Mouse (Mus musculus) neutrophil, adult 5-6 weeks (primary cell): ENCODE measurements at regions not wholly inside any gene's neighbourhood (a gene's known extent, or its start where the extent isn't known, plus 50 kb on each side); places are given as distances from the start of the nearest gene placed in this dataset.

Experiments used
- ATAC-seq: fragments of 151-379, 151-347 bp; 2 replicates; pipeline ENCODE4 v1.8.0; 2017; ENCODE audit warnings: mild to moderate bottlenecking, moderate TSS enrichment; ENCODE audit not compliant: insufficient number of reproducible peaks, poor library complexity, low FRiP score, severe bottlenecking; ENCODE audit errors: extremely low read depth

DNA sequence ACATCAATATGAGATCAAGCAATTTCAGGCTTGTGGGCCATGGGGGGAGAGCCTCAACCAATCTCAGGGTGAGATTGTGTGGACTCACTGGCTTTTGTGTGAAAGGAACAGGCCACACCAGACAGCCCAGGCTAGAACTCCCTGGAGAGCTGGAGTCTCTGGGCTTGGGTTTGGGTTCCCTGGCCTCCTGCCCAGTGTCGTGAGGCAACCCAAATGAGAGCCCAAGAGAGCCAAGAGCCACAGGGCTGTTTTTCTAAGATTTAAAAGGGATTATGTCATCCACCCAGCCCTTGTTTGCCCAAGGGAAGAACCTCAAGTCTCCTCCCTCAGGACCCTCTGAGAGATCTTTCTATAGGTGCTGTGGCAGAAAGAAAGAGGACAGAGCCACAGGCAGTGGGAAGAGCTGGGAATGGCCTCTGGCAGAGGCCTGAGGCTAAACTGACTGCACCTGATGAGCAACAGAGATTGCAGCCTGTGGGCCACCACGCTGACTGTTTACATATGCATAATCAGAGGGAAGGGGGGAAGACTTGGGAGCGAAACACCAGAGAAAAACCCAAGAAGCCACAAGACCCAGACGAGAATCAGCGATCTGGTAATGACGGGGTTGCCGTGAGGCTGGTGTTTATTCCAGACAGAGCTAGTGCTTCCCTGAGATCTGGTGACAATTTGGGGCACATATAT lies 92.1 kb downstream of the Bcl2l11 start:
- no peak for ATAC-seq

DNA sequence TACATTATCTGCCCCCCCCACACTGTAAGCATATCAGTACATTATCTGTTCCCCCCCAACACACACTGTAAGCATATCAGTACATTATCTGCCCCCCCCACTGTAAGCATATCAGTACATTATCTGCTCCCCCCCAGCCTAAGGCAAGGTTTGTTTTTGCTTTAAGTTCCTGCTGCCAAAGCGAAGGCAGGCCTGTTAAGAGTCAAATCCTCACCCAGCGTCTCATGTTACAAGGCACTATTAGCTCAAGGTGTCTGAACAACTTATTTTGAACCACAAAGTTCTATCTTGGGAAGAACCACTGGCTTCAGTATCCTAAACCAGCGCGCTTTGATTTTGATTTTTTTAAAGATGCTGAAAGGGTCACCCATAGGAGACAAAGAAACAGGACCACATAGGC lies 93.1 kb downstream of the Bcl2l11 start:
- ATAC-seq, result no peak

DNA sequence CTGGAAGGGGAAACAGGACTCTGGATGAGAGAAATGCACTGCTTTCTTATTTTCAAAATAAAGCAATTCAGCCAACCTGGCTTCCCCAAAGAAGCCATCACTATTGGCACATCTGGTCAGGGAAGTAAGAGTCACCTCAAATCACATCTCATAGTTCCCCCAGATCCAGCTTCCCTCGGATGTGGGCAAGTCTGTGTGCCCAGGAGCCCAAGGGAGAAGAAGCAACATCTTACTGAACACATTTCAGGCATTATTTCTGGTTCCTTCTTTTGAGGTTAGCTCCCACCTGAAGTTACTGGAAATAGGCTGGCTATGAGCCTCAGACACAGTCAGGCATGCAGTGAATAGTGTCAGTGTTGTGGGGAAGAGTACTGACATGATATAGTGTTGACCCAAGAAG lies 95.2 kb downstream of the Bcl2l11 start:
- no peak for ATAC-seq

DNA sequence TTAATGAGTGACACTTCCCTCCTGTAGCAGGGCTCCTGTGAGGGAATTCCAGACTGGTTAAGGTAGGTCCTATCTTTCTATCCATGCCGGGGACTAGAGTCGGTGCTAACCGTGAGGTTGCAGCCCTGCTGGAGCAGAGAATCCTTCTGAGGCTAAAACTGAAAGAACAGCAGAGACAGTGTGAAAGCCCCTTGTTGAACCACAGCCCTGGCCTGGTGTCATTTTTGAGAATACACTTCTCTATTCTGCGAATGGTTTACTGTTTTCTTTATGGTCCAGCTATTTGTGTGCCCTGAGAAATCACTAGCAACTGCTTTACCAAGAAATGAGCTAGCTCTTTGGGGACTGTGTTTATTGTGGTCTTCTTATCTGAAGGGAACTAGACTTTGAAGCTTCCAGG lies 95.8 kb downstream of the Bcl2l11 start:
- no peak for ATAC-seq

DNA sequence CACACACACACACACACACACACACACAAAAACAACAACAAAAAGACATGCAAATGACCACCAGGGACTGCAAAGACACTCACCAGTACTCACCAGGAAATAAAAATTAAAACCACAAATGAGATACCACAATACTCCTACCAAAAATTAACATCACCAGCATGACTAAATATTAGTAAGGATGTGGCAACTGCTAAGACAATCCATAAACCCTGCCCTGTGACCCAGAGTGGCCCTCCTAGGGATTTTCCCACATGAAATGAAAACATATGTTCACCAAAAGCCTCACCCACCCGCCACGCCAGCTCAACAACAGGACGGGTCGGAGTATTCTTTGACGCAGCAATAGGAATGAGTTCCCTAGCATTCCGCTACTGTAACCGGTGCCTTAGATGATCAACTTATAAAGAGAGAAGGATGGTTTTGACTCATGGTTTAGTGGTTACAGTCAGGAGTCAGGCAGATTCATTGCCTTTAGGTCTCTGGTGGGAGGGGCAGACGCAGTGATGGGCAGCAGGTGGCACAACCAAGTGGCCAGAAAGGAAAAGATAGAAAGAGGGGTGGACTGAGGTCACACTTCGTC lies 100.7 kb downstream of the Bcl2l11 start:
- no peak for ATAC-seq

DNA sequence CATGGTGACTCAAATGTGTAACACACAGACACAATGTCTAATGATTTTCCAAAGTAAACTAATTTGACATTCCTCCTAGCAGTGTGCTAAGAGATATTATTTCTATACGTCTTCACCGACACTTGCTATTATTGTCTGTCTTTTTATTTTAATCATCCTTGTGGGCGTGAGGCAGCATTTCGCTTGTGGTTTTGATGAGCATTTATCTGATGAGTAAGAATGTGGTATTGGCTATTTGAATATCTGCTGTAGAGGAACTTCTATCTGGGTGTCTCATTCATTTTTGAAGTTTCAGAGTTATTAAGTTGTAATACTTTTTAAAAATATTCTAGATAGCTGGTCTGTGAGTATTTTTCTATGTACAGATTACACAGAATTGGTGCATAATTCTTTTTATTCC lies 103.9 kb downstream of the Bcl2l11 start:
- no peak for ATAC-seq

DNA sequence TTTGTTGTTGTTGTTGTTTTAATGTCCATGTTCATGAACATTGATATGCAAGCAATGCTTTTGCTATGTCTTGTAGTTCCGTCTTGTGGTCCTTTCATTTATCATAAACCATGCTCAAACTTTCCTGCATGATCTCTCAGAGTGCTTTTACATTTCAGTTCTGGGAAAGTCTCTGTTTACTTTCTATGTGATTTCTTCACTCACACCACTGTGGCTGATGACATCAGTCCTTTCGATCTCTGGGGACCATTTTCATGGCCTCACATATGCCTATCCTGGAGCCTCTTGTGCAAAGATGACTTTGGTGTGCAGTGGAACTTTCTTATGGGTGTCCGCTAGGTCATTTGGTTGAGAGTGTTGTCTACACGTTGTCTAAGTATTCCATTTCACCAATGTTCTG lies 105.1 kb downstream of the Bcl2l11 start:
- no peak for ATAC-seq

DNA sequence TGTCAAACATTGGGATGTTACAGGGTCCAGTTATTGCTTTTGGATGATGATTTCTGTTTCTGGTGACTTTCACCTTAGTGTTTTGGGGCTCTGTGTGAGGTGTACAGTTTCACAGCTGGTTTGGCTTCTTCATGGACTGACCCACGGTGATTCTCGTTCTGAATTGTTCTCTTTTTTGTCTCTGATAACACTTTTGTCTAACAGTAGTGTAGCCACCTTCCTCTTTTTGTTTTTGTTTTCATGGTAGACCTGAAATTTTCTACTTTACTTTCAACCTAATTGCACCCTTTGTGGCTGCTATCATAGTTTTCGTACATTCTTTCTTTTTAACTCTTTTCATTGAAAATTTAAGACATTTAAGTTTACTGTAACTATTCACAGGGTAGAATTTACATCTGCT lies 105.5 kb downstream of the Bcl2l11 start:
- no peak for ATAC-seq

DNA sequence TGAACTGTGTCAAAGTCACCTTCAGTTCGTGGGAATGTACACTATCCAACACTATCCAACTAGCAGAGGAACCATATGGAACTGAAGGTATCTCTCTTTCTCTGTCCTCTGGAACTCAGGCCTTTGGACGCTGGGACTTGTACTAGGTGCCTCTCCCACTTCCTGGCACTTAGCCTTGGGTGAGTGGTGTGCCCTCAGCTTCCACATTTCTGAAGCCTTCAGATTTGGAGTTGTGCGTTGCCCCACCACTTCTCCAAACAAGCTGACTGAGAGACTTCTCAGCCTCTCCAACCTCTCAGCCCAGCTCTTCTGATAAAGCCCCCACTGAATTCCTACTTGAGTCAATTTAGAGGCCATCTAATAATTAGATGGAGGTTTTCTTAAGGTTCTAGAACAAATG lies 106.2 kb downstream of the Bcl2l11 start:
- no peak for ATAC-seq

DNA sequence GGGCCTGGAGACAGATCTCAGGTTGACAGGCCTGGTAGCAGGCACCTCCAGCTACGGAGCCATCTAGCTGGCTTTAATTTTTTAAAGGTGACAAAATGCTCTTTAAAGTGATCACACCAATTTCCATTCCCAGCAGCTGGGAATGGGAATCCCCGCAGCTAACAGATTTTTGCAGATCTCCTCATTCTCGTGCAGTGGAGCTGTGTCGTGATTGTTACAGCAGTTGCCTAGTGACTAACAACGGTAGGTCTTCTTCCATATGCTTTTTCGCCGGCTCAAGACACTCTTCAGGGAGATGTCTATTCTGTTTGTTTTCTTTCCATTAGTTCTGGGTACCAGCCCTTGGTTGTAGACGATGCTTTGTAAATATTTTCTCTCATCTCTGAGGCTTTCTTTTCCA lies 109.3 kb downstream of the Bcl2l11 start:
- ATAC-seq, result no peak

DNA sequence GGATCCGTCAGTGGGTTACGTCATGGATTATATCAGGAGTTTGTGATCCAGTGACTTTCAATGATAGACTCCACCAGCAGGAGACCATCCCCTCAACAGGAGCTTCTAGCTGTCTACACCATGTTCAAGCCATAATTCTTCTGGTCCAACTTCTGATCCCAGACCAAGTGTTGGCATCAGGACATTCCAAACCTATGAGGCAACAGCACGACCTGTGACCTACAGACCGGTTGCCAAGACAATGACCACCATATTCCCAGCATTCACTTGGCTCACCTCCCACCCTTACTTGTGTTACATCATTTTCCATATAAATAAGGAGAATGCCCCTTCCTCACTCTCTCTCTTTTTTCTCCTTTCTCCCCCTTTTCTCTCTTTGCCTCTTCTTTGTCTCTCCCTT lies 113.6 kb downstream of the Bcl2l11 start:
- ATAC-seq, result no peak

DNA sequence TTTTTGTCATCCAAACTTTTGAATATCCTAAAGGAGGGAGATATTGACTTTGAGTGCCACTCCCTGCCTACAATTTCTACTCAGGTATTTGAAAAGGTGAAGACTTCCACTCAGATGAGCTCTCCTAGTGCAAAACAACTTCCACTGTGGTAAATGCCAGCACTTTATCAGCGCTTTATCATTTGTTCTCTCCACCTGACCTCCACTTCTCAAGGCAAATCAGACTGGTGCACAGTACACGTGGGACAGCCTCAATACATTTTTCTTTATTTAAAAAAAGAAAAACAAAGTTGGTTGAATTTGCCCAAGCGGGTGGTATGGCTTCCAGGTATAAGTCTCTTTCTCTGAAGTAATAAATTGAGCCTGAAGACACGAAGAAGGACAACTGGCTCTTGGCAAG lies 114.2 kb downstream of the Bcl2l11 start:
- ATAC-seq, result no peak

DNA sequence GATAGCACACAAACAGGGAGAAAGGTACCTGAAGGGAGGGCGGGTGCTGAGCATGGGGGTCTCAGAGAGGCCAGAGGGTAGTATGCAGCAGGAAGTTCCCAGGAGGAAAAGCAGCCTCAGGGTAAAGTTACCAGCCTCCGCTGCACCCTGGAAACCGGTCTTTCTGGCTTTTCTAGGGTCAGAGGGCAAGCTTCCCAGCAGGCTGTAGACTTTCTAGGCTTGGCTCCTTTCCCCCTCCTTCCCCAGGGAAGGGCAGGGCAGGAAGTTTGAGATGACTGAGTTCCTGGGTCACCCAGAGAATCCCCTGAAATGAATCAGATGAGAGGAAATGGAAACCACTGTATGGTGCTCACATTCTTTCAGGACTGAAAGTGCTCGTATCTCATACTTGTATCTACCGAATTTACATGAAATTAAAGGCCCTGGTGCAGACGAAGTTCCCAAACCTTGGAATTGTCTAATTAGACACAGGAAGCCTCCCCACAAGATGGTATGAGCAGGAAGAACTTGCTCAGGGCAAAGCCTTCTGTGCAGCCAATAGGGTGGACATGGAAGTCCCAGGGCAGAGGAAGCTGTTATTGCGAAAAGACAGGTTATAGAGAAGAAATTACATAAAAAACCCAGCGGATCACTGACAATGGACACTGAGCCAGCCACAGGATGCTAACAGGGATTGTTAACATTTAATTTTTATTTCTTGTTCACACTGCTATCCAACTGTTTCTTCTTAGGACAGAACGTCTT lies 114.9 kb downstream of the Bcl2l11 start:
- no peak for ATAC-seq

DNA sequence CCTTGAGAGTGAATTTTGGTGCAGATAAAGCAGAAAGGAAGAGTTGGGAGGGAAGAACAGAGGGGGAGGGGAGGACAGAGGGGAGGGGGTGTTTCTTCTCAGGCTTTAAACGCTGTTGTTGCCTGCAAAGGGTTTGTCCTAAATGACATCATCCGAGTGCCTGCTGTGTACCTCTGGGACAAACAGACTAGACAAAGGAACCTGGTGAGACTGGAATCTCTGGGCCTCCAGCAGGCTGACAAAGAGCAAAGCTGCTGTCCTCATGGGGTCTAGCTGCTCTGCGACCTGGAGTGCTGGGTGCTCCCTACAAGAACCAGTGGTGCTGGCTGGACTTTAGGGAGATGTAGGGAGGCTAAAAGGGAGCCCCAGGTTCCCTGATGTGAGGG lies 115.4 kb downstream of the Bcl2l11 start:
- no peak for ATAC-seq

DNA sequence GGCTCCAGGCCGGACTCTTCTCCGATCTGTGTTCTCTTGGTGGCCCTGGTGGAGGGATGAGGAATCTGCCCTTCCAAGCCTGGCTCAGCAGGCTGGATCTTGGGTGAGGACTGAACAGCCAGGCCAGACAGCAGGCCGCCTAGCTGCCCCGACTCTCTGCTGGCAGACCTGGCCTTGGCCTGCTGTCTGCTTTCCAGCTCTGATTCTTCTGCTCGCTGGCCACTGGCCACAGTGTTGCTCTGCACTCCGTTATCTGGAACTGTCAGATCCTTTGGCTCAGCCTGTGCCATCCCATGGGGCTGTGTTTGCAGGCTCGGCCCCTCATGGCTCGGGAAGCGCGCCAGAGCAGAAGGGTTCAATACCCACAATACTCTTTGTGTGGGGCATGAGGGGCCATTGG lies 119.7 kb downstream of the Bcl2l11 start:
- no peak for ATAC-seq

DNA sequence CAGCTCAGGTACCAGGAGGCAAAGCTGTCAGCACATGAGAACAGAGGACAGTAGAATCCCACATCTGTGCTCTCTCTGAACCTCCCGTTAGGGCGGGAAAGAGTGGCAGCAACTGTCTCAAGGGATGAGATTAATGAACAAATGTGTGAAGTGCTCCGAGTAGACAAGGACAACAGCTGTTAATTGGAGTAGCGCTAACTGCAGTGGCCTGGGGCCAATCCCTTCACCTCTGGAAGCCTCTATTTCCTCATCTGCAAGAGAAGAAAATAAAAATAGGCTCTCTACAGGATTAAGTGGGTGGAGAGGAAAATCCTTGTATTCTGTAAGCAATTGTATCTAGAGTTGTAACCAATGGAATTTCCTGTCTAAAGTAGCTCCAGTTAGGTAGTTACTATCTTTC lies 122.1 kb downstream of the Bcl2l11 start:
- no peak for ATAC-seq

DNA sequence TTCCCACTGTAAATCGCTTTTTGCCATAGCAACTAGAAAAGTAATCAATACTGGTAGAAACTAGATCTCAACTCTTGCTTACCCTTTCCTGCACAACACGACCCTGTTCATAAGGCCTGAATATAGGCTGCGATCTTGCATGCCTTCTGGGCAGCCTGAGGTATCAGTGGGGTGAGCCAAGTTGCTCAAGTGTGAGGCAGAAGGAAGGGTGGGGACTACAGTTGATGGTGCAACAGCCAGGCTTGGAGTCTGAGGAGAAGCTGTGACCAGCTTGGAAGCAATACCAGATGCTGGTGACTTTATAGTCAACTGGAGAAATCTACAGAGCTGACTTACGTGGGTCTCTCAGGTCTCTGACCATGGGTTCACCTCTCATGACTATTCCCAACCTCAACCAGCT lies 123.3 kb downstream of the Bcl2l11 start:
- ATAC-seq, result no peak

DNA sequence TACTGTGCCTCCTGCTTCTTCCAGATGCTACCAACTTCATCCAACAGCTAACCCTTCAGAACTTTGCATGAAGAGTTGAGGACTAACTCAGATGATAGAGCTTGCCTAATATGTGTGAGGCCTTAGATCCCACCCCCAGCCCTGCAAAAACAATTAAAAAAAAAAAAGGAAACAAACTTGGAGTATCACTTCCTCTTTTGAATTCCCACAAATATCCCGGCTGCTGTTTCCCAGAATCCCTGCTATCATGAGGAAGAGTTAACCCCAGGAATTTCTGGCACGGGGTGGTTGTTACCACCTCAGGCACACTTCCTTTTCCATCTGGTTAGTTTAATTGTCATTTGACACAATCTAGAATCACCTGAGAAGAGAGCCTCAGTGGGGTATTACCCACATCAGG lies 123.8 kb downstream of the Bcl2l11 start:
- ATAC-seq, result no peak

DNA sequence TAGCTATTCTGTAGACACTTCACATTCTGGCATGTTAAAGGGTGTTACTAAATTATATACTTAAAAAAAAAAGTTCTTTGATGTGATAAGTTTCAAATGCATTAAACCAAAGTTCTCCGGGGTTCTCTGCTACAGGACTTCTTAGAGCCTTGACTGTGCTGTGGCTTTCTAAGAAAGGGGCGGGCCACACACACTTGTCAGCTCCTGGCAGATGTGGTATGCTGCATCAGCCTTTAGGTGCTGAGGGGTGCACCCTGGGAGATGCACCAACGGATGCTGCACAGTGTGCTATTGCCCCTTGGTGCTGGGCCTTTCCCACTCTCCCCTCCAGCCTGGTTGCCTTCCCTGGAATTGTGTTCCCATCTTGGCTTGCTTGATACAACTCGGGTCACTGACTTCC lies 125.0 kb downstream of the Bcl2l11 start:
- ATAC-seq, result no peak

DNA sequence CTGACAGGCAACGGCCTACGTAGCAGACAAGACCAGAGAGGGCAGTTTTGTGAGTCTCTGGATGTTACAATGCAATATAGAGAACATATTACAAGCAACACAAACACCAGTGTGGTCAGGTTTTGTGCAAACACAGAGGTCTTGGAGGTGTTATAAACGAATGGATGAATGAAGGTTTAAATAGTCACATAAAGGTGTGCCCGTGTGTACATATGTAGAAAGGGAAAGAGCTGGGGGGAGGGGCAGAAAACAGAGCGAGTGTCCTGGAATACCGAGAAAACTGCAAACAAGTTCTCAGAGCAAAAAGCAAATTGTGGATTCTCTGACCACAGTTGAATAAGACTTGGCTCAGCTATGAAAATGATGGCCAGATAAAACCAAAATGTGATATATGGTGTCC lies 130.8 kb downstream of the Bcl2l11 start:
- ATAC-seq, result no peak

DNA sequence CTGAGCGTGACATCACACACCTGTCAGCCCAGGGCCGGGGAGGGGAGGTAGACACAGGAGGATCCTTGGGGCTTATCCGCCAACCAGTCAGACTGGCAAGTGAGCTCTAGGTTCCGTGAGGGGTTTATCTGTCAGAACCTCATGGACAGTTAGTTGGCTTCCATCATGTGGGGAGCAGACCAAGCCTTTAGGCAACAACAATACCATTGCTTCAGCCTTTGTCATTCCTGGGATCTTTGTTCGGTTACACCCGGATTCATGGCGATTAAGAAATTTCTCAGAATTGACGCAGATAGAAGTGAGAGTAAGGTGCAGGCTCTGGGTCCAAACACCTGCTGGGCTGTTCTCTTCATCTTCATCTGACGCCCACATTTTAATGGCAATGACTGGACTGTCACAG lies 131.4 kb downstream of the Bcl2l11 start:
- no peak for ATAC-seq
